Mouse (Mus musculus) heart, postnatal 14 days (tissue): ENCODE data around the gene Megf8. TPM values are rescaled to one million over a fixed set of nuclear protein-coding genes. Genes with fewer than 3 reads are reported as not detected.
A peak's percentile ranks its signal among the peaks of the same experiment; 100 is the strongest.

Experiments
- DNase-seq, 2 experiments: peaks; one replicate each; pipeline ENCODE4 v3.0.0; 2021 to 2022
- intact Hi-C: fragments of 180-260 bp; cut with DNase I; formaldehyde crosslinking; loops from one replicate; pipeline ENCODE4 v1.15.1; 2025
- total RNA-seq, 2 experiments: library from RNA; stranded (reverse); gene quantifications; 2 replicates each; pipeline ENCODE4 v1.2.3; 2021

The Megf8 gene
- total RNA-seq, 2 experiments from 2014 or later: 26.7 to 29.6 TPM

- intact Hi-C loops: no loop called here
- DNase-seq: no peak
These were observed 23.7 kb upstream of the Megf8 start for GRCm38 (mm10) chr7:25293191-25293739.

GRCm38 (mm10) chr7:25294495-25294894 lies 22.5 kb upstream of the Megf8 start:
- no peak for DNase-seq
- intact Hi-C loops: no loop called here

GRCm38 (mm10) chr7:25294960-25295722 lies 21.8 kb upstream of the Megf8 start:
- intact Hi-C loops: no loop called here
- DNase-seq: no peak

DNA sequence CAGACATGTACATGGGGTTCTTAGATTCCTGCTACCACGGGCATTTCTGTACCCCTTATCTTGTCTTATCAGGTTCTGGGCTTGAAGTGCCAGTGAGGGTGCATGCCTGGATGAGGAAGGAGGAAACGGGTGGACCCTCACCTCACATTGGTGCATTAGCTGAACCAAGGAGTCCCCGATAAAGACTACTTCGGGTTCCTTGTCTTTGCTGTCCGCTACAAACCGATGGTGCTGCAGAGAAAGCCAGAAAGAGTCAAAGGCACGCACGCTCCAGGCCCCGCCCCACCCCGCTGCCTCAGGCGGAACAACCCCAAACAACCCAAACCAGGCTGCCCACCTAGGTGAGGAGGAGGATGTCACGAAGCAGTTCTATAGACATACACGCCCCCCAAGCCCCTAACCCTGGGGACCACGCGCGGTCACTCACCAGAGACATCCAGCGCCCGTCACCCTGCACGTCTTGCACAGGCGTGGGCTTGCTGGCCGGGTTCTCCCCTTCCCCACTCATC lies 20.0 kb upstream of the Megf8 start:
- intact Hi-C loops: no loop called here
- DNase-seq: no peak

DNA sequence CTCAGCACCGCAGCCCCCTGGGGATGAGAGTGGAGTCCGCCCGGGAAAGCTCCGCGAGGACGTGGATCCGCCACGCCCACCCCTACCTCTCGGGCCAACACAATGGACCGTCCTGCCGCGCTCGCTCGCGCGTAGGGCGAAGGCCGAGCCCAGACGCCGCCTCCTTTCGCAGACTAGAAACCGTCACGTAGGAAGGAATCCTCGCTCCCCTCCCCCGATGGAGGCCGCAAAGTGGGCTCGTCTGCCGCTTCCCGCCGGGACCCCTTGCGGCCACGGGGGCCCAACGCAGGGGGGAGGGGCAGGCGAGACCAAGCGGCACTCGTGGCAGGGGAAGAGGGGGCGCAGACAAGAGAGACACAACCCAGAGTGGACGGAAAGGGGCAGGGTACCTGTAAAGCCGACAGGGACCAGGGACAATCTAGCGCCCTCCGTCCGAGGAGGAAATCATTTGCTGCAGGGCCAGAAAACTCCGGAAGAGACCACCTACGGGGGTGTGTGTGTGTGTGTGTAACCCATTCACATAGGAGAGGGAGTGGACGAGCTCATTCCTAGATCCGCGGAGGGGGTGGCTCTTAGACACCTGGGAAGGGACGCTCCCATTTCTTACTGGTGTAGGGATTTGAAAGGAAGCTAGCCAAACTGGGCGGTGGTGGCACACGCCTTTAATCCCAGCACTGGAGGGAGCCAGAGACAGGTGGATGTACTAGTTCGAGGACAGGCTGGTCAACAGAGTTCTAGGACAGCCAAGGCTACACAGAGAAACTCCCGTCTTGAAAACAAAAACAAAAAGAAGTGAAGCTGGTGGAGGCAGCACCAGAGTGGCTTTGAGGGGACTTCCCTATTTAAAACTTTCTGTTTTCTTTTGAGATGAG lies 19.3 kb upstream of the Megf8 start, which contains the start of gene Pafah1b3:
Gene Pafah1b3 (minus strand): TSS at position 533 of the 872 bp plus-strand sequence.
- intact Hi-C loops: no loop called here
- peak; percentile 62 to 70 for DNase-seq

- intact Hi-C loops: no loop called here
- DNase-seq: no peak
These were observed 15.9 kb upstream of the Megf8 start, which contains the start of gene Prr19 for GRCm38 (mm10) chr7:25301063-25301462. TSS of gene Prr19 (plus strand) at chr7:25301411.

GRCm38 (mm10) chr7:25303003-25303684 lies 13.8 kb upstream of the Megf8 start:
- intact Hi-C loops: no loop called here
- DNase-seq: no peak

DNA sequence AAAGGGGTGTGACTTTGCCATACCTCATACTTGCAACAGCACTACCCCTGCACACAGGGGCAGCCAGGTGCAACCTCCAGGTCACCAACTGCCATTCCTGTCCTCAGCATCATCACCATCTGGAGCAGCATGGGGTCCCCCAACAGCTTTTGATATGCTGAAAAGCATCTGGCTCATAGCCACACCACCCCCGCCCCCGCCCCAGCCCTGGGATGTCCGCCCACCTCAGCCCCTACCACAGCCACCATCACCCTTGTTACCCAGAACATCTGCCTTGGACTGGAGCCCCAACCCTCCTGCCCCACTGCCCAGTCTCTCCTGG lies 13.3 kb upstream of the Megf8 start:
- intact Hi-C loops: no loop called here
- no peak for DNase-seq

- DNase-seq: no peak
- intact Hi-C loops: no loop called here
These were observed 11.5 kb upstream of the Megf8 start for GRCm38 (mm10) chr7:25305481-25305880.

DNA sequence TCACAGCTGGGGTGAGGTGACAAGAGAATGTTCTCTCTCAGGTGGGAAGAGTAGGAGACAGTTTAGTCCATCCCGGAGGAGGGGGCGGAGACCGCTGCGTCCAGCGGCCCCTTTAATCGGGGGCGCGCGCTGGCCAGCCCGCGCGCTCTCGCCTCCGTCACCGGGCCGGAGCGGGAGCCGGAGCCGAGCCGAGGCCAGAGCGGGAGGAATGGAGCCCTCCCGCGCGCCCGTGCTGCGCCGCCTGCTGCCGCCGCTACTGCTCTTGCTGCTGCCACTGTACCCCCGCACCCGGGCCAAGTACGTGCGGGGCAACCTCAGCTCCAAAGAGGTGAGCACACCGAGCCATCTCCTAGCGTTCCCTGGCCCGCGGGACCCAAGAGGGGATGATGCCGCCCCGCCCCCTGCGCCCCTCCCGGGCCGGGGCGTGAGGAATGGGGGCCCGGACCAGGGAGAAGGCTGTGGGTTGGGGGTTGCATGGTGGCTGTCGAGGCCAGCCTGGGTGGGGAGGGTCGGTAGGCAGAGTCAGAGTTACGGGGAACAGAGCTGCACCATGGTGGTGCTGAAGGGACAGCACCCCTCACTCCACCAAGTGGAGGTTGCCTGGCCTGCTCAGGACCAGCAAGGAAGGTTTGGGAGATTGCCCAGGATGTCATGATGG lies 10.9 kb upstream of the Megf8 start, which contains the start of gene Tmem145:
Gene Tmem145 (plus strand): TSS at position 151 of the 658 bp plus-strand sequence.
- intact Hi-C loops: no loop called here

DNA sequence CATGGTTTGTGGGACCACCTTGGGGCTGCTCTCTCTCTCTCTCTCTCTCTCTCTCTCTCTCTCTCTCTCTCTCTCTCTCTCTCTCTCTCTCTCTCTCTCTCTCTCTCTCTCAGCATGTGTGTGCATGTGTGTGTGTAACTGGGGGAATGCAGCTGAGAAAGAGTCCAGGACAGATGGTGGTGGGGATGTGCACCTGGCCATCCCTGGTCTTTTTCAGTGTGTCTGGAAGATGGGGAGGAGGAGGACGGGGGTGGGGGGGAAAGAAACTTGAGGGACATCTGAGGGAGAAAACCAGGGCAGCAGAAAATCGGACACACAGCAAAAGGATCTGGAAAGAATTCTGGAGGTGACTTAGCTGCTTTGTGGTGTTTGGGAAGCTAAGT lies 10.4 kb upstream of the Megf8 start:
- intact Hi-C loops: no loop called here
- DNase-seq: no peak

More for the DNA sequence above, 10.9 kb upstream of the Megf8 start, which contains the start of gene Tmem145:
- peak; percentile 51 to 68 for DNase-seq

DNA sequence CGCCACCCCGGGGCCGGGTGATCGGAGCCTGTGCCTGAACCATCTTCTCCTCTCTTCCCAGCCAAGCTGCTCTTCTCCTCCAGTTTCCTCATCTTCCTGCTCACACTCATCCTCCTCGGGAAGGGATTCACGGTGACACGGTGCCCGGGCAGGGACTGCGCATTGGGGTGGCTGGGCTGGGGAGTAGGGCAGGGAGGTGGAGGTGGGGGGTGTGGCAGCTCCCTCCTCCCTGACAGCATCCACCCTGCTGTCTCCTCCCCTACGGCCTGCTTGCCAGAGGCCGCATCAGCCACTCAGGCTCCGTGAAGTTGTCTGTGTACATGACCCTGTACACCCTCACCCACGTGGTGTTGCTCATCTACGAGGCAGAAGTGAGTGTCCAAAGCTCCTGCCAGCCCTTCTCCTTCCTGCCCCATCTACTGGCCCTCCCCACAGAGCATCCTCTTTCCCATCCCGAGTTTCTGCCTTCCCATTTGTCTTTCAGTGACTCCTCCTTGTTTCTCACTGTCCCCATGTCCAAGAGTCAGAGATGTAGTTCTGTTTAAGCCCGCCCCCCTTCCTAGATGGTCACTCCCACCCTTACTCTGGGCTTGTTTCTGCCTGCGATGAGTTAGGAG lies 8.2 kb upstream of the Megf8 start:
- no peak for DNase-seq
- intact Hi-C loops: no loop called here

DNA sequence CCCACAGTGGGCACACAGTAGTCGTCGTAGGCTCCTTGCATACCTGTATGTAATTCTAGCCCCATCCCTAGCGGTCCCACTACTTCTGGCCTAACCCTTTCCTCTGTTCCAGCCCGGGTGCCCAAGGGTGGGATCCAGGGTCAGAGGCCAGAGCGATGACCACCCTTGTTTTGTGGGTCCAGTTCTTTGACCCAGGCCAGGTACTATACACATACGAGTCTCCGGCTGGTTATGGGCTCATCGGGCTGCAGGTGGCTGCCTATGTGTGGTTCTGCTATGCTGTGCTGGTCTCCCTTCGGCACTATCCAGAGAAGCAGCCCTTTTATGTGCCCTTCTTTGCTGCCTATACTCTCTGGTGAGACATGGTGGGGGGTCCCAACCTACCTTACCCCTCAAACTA lies 7.5 kb upstream of the Megf8 start:
- DNase-seq: no peak

GRCm38 (mm10) chr7:25311193-25311592 lies 5.8 kb upstream of the Megf8 start:
- DNase-seq: no peak
- intact Hi-C loops: loop anchor here (10.0 kb wide), 1 partner anchor 336 kb away; the partner anchor contains the start of gene Rabac1

More for the DNA sequence above, 7.5 kb upstream of the Megf8 start:
- intact Hi-C loops: no loop called here

GRCm38 (mm10) chr7:25313325-25313724 lies 3.6 kb upstream of the Megf8 start:
- intact Hi-C loops: loop anchor here (10.0 kb wide), 1 partner anchor 339 kb away; the partner anchor contains the start of gene Rabac1
- no peak for DNase-seq

GRCm38 (mm10) chr7:25314606-25315305 lies 2.2 kb upstream of the Megf8 start:
- DNase-seq: no peak
- intact Hi-C loops: loop anchor here (10.0 kb wide), 1 partner anchor 340 kb away; the partner anchor contains the start of gene Rabac1

GRCm38 (mm10) chr7:25315306-25316041 lies 1.5 kb upstream of the Megf8 start:
- intact Hi-C loops: loop anchor here (2.0 to 10.0 kb wide), 3 partner anchors 33 to 341 kb away; partner anchors contain the start of gene Rabac1
- DNase-seq: peak in 1 of 2 experiments; percentile 20
